Mouse (Mus musculus): ENCODE data around the gene Bub1b. TPM values are rescaled to one million over a fixed set of nuclear protein-coding genes. Genes with fewer than 3 reads are reported as not detected.

Bub1b gene
- total RNA-seq, 4 experiments from 2014 or later: 2.1 to 3.3 (median 2.3) TPM

DNA sequence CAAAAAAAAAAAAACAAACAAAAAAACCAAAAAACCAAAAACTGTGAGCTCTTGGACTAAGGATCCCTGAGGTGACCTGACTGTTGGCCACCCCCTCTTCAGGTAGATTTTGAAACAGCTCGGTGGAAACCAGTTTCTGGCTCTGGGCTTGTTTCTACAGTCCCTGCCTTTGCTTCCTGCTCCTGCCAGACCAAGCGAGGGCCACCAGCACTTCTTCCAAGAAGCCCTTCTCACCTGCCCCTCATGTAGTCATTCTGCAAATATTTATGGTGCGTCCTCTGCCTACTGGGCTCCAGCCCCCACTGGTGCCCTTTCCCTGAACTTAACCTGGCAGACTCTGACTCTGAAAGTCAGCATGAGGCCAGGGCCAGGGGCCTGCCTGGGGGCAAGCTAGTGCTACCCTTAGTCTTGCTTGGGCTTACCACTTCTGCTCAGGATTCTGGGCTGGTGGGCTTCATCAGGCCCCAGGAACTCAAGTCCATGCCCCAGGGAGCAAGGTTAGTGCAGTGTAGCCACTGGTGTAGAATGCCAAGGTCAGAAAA lies 67.0 kb downstream of the Bub1b start:
- DNase-seq (ENCODE audit: low spot score in 2 of 2): no peak

- no peak for DNase-seq (ENCODE audit: low spot score in 2 of 2)
Observed at GRCm38 (mm10) chr2:118665616-118666015, 67.6 kb downstream of the Bub1b start.

GRCm38 (mm10) chr2:118667181-118667580 lies 69.2 kb downstream of the Bub1b start:
- no peak for DNase-seq (ENCODE audit: low spot score in 2 of 2)

DNA sequence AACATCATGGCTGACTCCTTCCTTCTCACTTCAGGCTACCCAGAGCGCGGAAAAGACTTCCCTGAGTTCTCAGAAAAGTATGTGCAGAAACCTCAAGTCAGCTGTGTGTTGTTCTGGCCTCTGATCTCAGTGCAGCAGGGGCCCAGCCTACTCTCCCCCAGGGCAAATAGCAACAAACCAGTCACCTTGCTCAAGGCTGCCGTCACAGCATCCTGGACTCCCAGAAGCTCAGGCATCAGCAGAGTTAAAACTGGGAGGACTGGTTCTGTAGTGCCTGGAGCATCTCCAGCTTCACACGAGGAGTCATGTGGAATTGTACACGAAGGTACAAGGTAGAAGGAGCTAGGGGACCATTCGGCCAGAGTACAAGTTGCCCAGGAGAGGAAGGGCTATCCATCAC lies 71.2 kb downstream of the Bub1b start:
- no peak for DNase-seq (ENCODE audit: low spot score in 2 of 2)

GRCm38 (mm10) chr2:118669785-118670184 lies 71.8 kb downstream of the Bub1b start:
- DNase-seq (ENCODE audit: low spot score in 2 of 2): no peak

DNA sequence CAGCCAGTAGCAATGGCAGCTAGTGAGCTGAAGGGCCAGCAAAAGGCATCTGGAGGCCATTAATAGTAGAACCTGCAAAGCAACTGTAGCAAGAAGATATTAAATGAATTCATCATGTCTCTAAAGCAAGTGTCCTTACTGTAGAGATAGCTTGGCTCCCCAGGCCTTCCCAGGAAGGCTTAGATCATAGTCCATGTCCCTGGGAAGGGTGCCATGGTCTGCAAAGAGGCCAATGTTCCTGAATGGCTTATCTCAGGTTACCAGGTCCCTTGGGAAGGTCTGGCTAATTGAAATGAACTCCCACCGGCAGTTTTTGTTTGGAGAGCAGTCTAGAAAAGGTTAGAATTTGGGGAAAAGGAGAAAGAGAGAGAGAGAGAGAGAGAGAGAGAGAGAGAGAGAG lies 73.7 kb downstream of the Bub1b start:
- DNase-seq (ENCODE audit: low spot score in 2 of 2): no peak

DNA sequence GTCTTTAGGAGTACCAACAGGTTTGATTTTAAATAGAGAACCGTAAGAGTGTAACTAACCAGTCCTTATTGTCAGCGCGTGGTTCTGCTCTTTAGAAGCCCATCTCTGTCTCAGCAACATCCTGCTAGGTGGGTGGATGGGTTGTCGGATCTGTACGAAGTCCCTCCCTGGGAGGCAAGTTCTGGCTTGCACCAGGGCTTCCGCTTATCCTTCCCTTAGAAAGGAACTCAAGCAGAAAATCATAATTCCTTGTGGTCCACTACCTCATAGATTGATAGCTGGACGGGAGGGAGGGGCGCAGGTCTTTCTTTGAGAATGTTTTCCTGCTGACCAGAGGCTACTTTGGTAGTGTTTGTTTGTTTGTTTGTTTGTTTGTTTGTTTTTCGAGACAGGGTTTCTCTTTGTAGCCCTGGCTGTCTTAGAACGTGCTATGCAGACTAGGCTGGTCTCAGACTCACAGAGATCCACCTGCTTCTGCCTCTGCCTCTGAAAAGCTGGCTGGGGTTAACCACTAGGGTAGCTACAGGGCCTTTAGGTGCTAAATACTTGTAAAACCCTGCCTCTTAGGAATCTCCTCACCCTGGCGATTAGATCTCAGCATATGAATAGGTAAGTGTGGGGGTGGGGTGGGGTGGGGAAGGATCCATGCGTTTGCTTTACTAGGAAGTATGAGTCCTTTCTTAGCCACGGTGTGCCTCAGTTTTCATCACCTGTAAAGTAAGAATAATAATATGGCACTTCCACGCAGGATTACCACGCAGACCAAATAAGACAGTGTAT lies 75.9 kb downstream of the Bub1b start:
- no peak for DNase-seq (ENCODE audit: low spot score in 2 of 2)

GRCm38 (mm10) chr2:118674500-118674899 lies 76.5 kb downstream of the Bub1b start:
- DNase-seq (ENCODE audit: low spot score in 2 of 2): no peak

- peak in 1 of 2 experiments; percentile 44 for DNase-seq (ENCODE audit: low spot score in 2 of 2)
Observed at GRCm38 (mm10) chr2:118676839-118677741, 79.1 kb downstream of the Bub1b start.

GRCm38 (mm10) chr2:118677817-118678216 lies 79.8 kb downstream of the Bub1b start:
- no peak for DNase-seq (ENCODE audit: low spot score in 2 of 2)

GRCm38 (mm10) chr2:118679577-118679976 lies 81.6 kb downstream of the Bub1b start:
- DNase-seq (ENCODE audit: low spot score in 2 of 2): no peak

DNA sequence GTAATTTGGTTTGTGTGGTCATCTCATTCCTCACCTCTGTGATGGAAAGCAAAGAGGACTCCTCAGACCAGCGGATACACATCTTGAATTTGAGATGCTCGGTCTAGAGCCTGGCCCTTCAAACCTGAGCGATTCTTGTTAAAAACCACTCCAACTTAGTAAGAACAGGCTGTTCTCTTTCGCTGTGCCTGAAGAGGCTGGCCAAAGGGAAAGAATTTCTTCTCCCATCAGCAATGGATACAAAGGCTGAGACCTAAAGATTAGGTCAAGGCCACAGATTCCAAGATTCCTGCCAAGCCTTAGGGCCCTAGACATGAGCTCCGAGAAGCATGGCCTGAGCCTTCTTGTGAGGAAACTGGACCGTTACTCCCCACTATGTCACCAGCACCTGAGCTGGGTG lies 82.9 kb downstream of the Bub1b start:
- DNase-seq (ENCODE audit: low spot score in 2 of 2): no peak

DNA sequence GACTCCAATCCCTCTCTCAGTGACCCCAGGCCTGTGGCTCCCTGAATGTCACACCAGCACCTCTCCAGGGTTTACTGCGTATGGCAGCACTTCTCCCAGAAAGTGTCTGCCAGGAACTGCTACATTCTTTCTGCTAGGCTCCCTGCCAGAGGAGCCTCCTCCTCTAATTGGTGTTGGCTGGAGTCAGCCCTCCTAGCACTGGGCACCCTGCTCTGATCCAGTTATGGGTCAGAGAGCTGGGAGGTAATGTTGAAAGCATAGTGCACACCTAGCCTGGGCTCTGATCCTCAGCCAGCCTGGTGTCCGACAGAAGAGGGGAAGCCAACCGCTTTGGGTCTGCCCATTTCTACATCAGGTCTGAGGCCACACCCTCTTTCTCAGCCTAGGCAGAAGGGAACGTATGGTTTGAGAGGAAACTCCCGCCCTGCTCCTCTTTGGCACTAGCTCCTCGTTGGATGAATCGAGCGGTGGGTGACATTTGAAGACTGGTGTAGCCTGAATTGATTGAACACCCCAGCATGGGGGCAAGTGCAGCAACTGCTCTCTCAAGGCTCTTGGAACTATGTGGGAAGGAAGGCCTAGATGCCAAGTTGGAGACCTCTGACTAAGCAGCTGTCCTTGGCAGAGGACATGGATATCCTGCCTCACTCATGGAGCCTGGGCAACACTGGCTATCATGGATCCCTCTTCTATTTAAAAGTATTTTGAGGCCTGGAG lies 84.7 kb downstream of the Bub1b start:
- DNase-seq (ENCODE audit: low spot score in 2 of 2): no peak

GRCm38 (mm10) chr2:118685088-118685487 lies 87.1 kb downstream of the Bub1b start:
- DNase-seq (ENCODE audit: low spot score in 2 of 2): no peak

GRCm38 (mm10) chr2:118686693-118687092 lies 88.7 kb downstream of the Bub1b start:
- no peak for DNase-seq (ENCODE audit: low spot score in 2 of 2)

DNA sequence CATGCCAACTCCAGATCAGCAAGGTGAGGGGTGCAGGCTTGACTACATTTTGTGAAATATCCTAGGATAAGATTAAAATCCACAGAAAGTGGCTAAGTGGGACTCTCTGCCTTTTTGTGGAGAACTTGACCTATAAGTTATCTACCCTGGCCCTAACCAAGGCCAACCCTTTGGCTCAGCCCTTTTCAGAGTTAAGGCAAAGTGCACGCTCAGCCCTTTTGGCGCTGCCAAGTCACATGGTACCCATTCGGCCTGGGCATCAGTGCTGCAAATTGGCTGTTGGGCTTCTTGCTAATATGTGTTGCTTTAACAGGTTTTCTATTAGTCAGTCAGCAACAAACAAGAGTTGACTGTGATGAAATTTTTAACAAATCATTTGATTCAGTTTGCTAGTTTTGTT lies 89.8 kb downstream of the Bub1b start:
- no peak for DNase-seq (ENCODE audit: low spot score in 2 of 2)

DNA sequence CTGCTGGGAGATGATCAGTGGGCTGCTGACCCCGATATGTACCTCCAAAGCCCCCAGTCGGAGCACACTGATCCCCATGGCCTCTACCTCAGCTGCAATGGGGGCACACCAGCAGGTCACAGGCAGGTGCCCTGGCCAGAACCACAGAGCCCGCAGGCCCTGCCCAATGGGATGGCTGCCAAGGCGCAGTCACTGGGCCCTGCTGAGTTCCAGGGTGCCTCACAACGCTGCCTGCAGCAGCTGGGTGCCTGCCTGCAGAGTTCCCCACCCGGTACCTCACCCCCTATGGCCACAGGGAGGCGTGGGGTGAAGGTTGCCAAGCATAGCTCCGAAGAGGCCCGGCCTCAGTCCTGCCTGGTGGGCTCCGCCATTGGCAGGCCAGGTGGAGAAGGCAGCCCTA lies 91.9 kb downstream of the Bub1b start:
- DNase-seq (ENCODE audit: low spot score in 2 of 2): no peak

Data from layer of hippocampus, adult 8-10 months (tissue).